Mouse (Mus musculus): ENCODE data around the gene Gm7168. TPM values are rescaled to one million over a fixed set of nuclear protein-coding genes. Genes with fewer than 3 reads are reported as not detected.
"Not testable (repeated sequence)": the region's sequence is repeated elsewhere in the genome, so short reads cannot be mapped to it uniquely, and the experiment has no call there.

The Gm7168 gene
- polyA plus RNA-seq, 1 experiment: not detected

GRCm38 (mm10) chr17:13987690-13988089 is 39.5 kb downstream of the Gm7168 start:
- no peaks in the 10 kb centered on the region for H3K4me1 ChIP-seq (ENCODE audit: control insufficient read depth, insufficient read depth, low read length)
- H3K27ac ChIP-seq (ENCODE audit: insufficient read depth, low read depth, low read length): no peak overlapping the region
- no peak for TF ChIP-seq CTCF (IDR thresholded peaks at IDR 0.05; ENCODE audit: insufficient read depth, low read depth, low read length)
- TF ChIP-seq POLR2A (IDR thresholded peaks at IDR 0.05; ENCODE audit: insufficient read depth, low read depth, low read length): no peak
- no peak overlapping the region for H3K4me3 ChIP-seq (ENCODE audit: insufficient read depth, low read depth, low read length)
- WGBS: 88% methylated on average over 1 of the region's 1 CpGs

- H3K4me3 ChIP-seq (ENCODE audit: insufficient read depth, low read depth, low read length); H3K4me1 ChIP-seq (ENCODE audit: control insufficient read depth, insufficient read depth, low read length); H3K27ac ChIP-seq (ENCODE audit: insufficient read depth, low read depth, low read length): not testable (repeated sequence)
- WGBS: 60% methylated on average over 2 of the region's 2 CpGs
Observed at GRCm38 (mm10) chr17:13993425-13993824, 45.3 kb downstream of the Gm7168 start.

Other genes starting within 250 kb of the Gm7168 start
- not detected in 2 replicates for gene Afdn, start 187.8 kb upstream of the Gm7168 start, polyA plus RNA-seq (2012; ENCODE audit: insufficient read depth, insufficient read length, low replicate concordance, missing spikeins)
- not detected in 2 replicates for gene Tcte2, start 186.5 kb upstream of the Gm7168 start, polyA plus RNA-seq (2012; ENCODE audit: insufficient read depth, insufficient read length, low replicate concordance, missing spikeins)
- gene Gm7356, start 55.3 kb downstream of the Gm7168 start, polyA plus RNA-seq (2012; ENCODE audit: insufficient read depth, insufficient read length, low replicate concordance, missing spikeins): not detected in 2 replicates
- gene Gm7358, start 111.2 kb downstream of the Gm7168 start, polyA plus RNA-seq (2012; ENCODE audit: insufficient read depth, insufficient read length, low replicate concordance, missing spikeins): not detected in 2 replicates